Mouse (Mus musculus): ENCODE results near the gene Twf2. TPM values are rescaled to one million over a fixed set of nuclear protein-coding genes. Genes with fewer than 3 reads are reported as not detected.

The Twf2 gene
- polyA plus RNA-seq, 1 experiment from 2014 or later, result 45.5 TPM

DNA sequence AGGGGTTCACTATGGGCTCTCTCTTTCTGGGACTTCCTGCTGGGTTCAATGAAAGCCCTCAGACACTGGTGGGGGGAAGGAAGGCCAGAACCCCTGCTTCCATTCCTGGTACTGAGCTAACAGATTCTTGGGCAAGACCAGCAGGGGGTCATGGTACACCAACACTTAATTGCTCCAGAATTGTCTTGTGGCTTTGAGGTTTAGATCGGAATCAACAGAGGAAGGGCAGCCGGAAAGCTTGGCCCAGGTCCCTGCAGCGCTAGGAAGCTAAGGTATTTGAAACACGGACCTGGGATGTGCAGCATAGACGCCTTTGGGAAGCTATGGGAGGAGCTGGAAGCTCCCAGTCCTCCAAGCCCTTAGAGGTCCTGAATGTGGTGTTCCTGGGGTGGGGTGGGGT, 56.1 kb downstream of the Twf2 start:
- Histone ChIP-seq H3K4me3 (ENCODE audit: control insufficient read depth in 1 of 2, insufficient read depth in 1 of 2, low read depth in 1 of 2, low read length in 2 of 2) (no peak overlapping the region), H3K4me1 (ENCODE audit: control insufficient read depth in 2 of 2, insufficient read depth in 2 of 2, low read length in 2 of 2) (no peaks in the 10 kb centered on the region), H3K36me3 (ENCODE audit: control insufficient read depth, insufficient read depth, low read length) (no peaks in the 10 kb centered on the region), H3K27me3 (ENCODE audit: control insufficient read depth, insufficient read depth, low read length) (no peaks in the 10 kb centered on the region), H3K9me3 (ENCODE audit: control insufficient read depth, low read length) (no peaks in the 10 kb centered on the region), H3K4me2 (ENCODE audit: low read length) (no peak overlapping the region), H3K27ac (replicated peaks in 1 of 2; ENCODE audit: control insufficient read depth in 1 of 2, insufficient read depth in 1 of 2, low read depth in 2 of 2, low read length in 2 of 2) (no peak overlapping the region), H3K9ac (ENCODE audit: low read length) (no peak overlapping the region)
- no peak for ATAC-seq (ENCODE audit: insufficient number of reproducible peaks, insufficient read depth, low FRiP score, low read depth)
- WGBS, result 67% methylated on average over 5 of the region's 5 CpGs

DNA sequence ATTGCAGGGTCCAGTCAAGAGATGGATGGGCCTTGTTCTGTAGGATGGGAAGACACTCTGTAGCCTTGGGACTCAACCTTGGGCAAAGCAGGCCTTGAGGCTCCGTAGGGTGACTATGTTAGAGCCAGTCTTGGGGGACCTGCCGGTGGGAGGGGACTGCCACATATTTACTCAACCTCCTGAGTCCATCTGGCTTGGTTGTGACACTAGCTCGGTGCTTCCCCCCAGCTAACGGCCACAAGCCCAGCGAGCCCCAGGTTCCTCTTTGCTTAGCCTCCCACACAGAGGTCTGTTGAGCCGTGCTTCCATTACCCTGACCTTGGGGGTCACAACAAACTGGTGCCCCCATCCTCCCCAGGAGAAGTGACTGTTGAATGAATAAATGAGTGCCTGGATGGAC, 58.1 kb downstream of the Twf2 start:
- ATAC-seq (ENCODE audit: insufficient number of reproducible peaks, insufficient read depth, low FRiP score, low read depth), result no peak
- 78% methylated on average over 6 of the region's 6 CpGs for WGBS
- Histone ChIP-seq H3K9ac (ENCODE audit: low read length) (no peak overlapping the region), H3K4me3 (ENCODE audit: control insufficient read depth in 1 of 2, insufficient read depth in 1 of 2, low read depth in 1 of 2, low read length in 2 of 2) (no peak overlapping the region), H3K27ac (replicated peaks in 1 of 2; ENCODE audit: control insufficient read depth in 1 of 2, insufficient read depth in 1 of 2, low read depth in 2 of 2, low read length in 2 of 2) (no peak overlapping the region), H3K4me2 (ENCODE audit: low read length) (no peak overlapping the region), H3K36me3 (ENCODE audit: control insufficient read depth, insufficient read depth, low read length) (no peaks in the 10 kb centered on the region), H3K27me3 (ENCODE audit: control insufficient read depth, insufficient read depth, low read length) (no peaks in the 10 kb centered on the region), H3K4me1 (ENCODE audit: control insufficient read depth in 2 of 2, insufficient read depth in 2 of 2, low read length in 2 of 2) (no peaks in the 10 kb centered on the region), H3K9me3 (ENCODE audit: control insufficient read depth, low read length) (no peaks in the 10 kb centered on the region)

DNA sequence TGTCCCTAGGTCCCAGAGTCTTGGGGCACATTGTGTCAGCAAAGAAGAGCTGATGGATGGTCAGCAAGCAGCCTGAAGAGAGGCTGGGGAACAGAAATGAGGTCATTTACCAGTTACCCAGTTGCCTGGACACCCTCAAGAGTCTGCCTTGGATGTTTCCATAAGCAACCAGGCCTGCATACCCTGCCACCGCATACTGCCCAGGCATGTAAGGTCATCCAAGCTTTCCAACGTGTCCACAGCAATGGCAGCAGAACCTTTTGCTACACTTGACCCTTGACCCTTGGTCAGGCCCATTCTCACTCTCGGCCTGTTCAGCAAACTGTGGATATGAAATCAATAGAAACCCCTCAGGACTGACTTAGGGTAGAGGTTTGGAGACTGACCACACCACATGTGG, 58.6 kb downstream of the Twf2 start:
- no peak overlapping the region for H3K9ac ChIP-seq (ENCODE audit: low read length)
- H3K36me3 ChIP-seq (ENCODE audit: control insufficient read depth, insufficient read depth, low read length), result no peaks in the 10 kb centered on the region
- no peak overlapping the region for H3K4me3 ChIP-seq (ENCODE audit: control insufficient read depth in 1 of 2, insufficient read depth in 1 of 2, low read depth in 1 of 2, low read length in 2 of 2)
- no peaks in the 10 kb centered on the region for H3K27me3 ChIP-seq (ENCODE audit: control insufficient read depth, insufficient read depth, low read length)
- H3K4me1 ChIP-seq (ENCODE audit: control insufficient read depth in 2 of 2, insufficient read depth in 2 of 2, low read length in 2 of 2), result no peaks in the 10 kb centered on the region
- no peak for ATAC-seq (ENCODE audit: insufficient number of reproducible peaks, insufficient read depth, low FRiP score, low read depth)
- no peaks in the 10 kb centered on the region for H3K9me3 ChIP-seq (ENCODE audit: control insufficient read depth, low read length)
- WGBS, result 77% methylated on average over 3 of the region's 3 CpGs
- no peak overlapping the region for H3K4me2 ChIP-seq (ENCODE audit: low read length)
- H3K27ac ChIP-seq (replicated peaks in 1 of 2; ENCODE audit: control insufficient read depth in 1 of 2, insufficient read depth in 1 of 2, low read depth in 2 of 2, low read length in 2 of 2), result no peak overlapping the region

DNA sequence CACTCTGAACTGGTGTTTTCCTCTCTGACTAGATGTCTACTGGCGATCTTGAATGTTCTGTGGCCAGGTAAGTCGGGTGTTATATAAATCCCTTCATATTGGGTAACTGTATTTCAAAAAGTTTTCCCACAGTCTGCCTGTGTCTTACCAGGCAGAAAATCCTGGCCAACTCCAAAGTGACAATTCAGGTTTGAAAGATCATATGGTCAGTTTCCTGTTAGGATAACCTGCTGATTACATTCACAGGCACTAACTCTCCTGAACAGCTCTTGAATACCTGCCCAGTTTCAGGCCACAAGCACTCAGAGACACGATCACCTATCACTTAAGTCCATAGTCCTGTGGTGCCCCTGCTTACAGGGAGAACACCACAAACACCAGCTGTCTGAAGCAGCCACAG, 59.2 kb downstream of the Twf2 start:
- H3K27me3 ChIP-seq (ENCODE audit: control insufficient read depth, insufficient read depth, low read length), result no peaks in the 10 kb centered on the region
- H3K27ac ChIP-seq (replicated peaks in 1 of 2; ENCODE audit: control insufficient read depth in 1 of 2, insufficient read depth in 1 of 2, low read depth in 2 of 2, low read length in 2 of 2), result no peak overlapping the region
- no peaks in the 10 kb centered on the region for H3K36me3 ChIP-seq (ENCODE audit: control insufficient read depth, insufficient read depth, low read length)
- H3K4me3 ChIP-seq (ENCODE audit: control insufficient read depth in 1 of 2, insufficient read depth in 1 of 2, low read depth in 1 of 2, low read length in 2 of 2), result no peak overlapping the region
- ATAC-seq (ENCODE audit: insufficient number of reproducible peaks, insufficient read depth, low FRiP score, low read depth), result no peak
- WGBS, result 69% methylated on average over 3 of the region's 3 CpGs
- H3K4me2 ChIP-seq (ENCODE audit: low read length), result no peak overlapping the region
- no peak overlapping the region for H3K9ac ChIP-seq (ENCODE audit: low read length)
- H3K9me3 ChIP-seq (ENCODE audit: control insufficient read depth, low read length), result no peaks in the 10 kb centered on the region
- no peaks in the 10 kb centered on the region for H3K4me1 ChIP-seq (ENCODE audit: control insufficient read depth in 2 of 2, insufficient read depth in 2 of 2, low read length in 2 of 2)

DNA sequence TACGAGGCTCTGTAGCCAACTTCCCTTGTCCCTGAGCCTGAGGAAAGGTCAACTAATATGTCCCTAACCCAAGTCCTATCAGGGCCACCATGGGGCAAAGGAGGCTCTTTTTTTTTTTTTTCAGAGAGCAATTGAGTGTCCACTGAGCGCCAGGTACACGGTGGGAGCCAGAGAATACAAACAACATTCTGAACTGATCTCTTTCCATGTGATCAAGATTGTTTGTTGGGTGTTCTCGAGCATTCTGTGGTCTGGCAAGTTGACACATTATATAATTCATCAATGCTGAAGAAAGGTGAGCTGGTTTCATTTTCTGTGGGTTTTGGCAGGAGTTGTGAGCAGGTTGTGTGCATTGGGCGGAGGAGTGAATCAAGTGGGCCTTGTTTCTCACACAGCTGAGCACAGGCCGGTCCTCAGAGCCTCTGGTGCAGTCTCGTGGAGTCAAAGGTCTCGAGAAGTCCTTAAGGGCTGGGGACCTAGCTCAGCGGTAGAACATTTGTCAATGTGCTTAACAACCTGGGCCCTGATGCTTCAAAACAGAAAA, 60.5 kb downstream of the Twf2 start:
- no peak overlapping the region for H3K4me2 ChIP-seq (ENCODE audit: low read length)
- no peak overlapping the region for H3K4me3 ChIP-seq (ENCODE audit: control insufficient read depth in 1 of 2, insufficient read depth in 1 of 2, low read depth in 1 of 2, low read length in 2 of 2)
- no peaks in the 10 kb centered on the region for H3K27me3 ChIP-seq (ENCODE audit: control insufficient read depth, insufficient read depth, low read length)
- H3K36me3 ChIP-seq (ENCODE audit: control insufficient read depth, insufficient read depth, low read length), result no peaks in the 10 kb centered on the region
- H3K27ac ChIP-seq (replicated peaks in 1 of 2; ENCODE audit: control insufficient read depth in 1 of 2, insufficient read depth in 1 of 2, low read depth in 2 of 2, low read length in 2 of 2), result no peak overlapping the region
- WGBS, result 72% methylated on average over 9 of the region's 9 CpGs
- ATAC-seq (ENCODE audit: insufficient number of reproducible peaks, insufficient read depth, low FRiP score, low read depth), result no peak
- H3K4me1 ChIP-seq (ENCODE audit: control insufficient read depth in 2 of 2, insufficient read depth in 2 of 2, low read length in 2 of 2), result peaks cover 0 to 2% of the 10 kb centered on the region in 2 experiments; a peak in 2 of 4 replicates
- H3K9me3 ChIP-seq (ENCODE audit: control insufficient read depth, low read length), result no peaks in the 10 kb centered on the region
- H3K9ac ChIP-seq (ENCODE audit: low read length), result no peak overlapping the region

MicroRNAs within 50 kb of the gene (microRNA counts, 519-probe panel; counts per million panel counts)
- 8,448 counts per million, percentile 98 among the panel's probes with 10 or more counts for microRNA mmu-let-7g

Small RNA genes within 50 kb of the gene (microRNA-seq; reads per million reads assigned to microRNA genes)
- gene Mir135a-1 (not detected), gene Mirlet7g (52,610 reads per million, percentile 99 among the genes with 10 or more reads in this experiment)

Other genes with a start within 250 kb of the Twf2 start
- gene Col6a5, start 242.5 kb upstream of the Twf2 start, polyA plus RNA-seq (2014; fragmentation: Nextera tagmentation; extraction: Ambion mirVana), result 0.05 TPM in 1 of 2 replicates, not detected in the other
- gene Col6a4, start 106.3 kb upstream of the Twf2 start, polyA plus RNA-seq (2014; fragmentation: Nextera tagmentation; extraction: Ambion mirVana), result 0.16 TPM in 1 of 2 replicates, not detected in the other
- 0.73 and 1.0 TPM in 2 replicates for gene Glyctk, start 45.0 kb upstream of the Twf2 start, polyA plus RNA-seq (2014; fragmentation: Nextera tagmentation; extraction: Ambion mirVana)
- 19.6 and 22.6 TPM in 2 replicates for gene Wdr82, start 32.2 kb upstream of the Twf2 start, polyA plus RNA-seq (2014; fragmentation: Nextera tagmentation; extraction: Ambion mirVana)
- gene Ppm1m, start 3.4 kb upstream of the Twf2 start, polyA plus RNA-seq (2014; fragmentation: Nextera tagmentation; extraction: Ambion mirVana), result 19.1 and 19.4 TPM in 2 replicates
- gene Tlr9, start 19.5 kb downstream of the Twf2 start, polyA plus RNA-seq (2014; fragmentation: Nextera tagmentation; extraction: Ambion mirVana), result 0.05 and 0.09 TPM in 2 replicates
- gene Alas1, start 45.5 kb downstream of the Twf2 start, polyA plus RNA-seq (2014; fragmentation: Nextera tagmentation; extraction: Ambion mirVana), result 162 and 181 TPM in 2 replicates
- 24.0 and 24.3 TPM in 2 replicates for gene Poc1a, start 78.0 kb downstream of the Twf2 start, polyA plus RNA-seq (2014; fragmentation: Nextera tagmentation; extraction: Ambion mirVana)
- 16.4 and 19.8 TPM in 2 replicates for gene Dusp7, start 165.5 kb downstream of the Twf2 start, polyA plus RNA-seq (2014; fragmentation: Nextera tagmentation; extraction: Ambion mirVana)
- 691 and 781 TPM in 2 replicates for gene Rpl29, start 226.3 kb downstream of the Twf2 start, polyA plus RNA-seq (2014; fragmentation: Nextera tagmentation; extraction: Ambion mirVana)
- 22.8 and 24.8 TPM in 2 replicates for gene Acy1, start 235.2 kb downstream of the Twf2 start, polyA plus RNA-seq (2014; fragmentation: Nextera tagmentation; extraction: Ambion mirVana)
- 6.6 and 7.1 TPM in 2 replicates for gene Abhd14b, start 244.4 kb downstream of the Twf2 start, polyA plus RNA-seq (2014; fragmentation: Nextera tagmentation; extraction: Ambion mirVana)
- 55.9 and 57.5 TPM in 2 replicates for gene Abhd14a, start 244.6 kb downstream of the Twf2 start, polyA plus RNA-seq (2014; fragmentation: Nextera tagmentation; extraction: Ambion mirVana)

All from heart, embryonic 14.5 days (tissue).